Mouse (Mus musculus): Measurements from ENCODE around the gene Tspan14.

Gene Tspan14

GRCm38 (mm10) chr14:40975127-40975721, 8.6 kb upstream of the Tspan14 start:
- peak in 1 of 2 experiments; percentile 79 for DNase-seq (ENCODE audit: low spot score in 2 of 2)

- no peak for DNase-seq (ENCODE audit: low spot score in 2 of 2)
Observed at GRCm38 (mm10) chr14:40968051-40968450, 1.4 kb upstream of the Tspan14 start.

- DNase-seq (ENCODE audit: low spot score in 2 of 2): no peak
Observed at GRCm38 (mm10) chr14:40967598-40967900, 942 bp upstream of the Tspan14 start.

- peak; percentile 93 to 95 for DNase-seq (ENCODE audit: low spot score in 2 of 2)
Observed at GRCm38 (mm10) chr14:40966862-40967597, 423 bp upstream of the Tspan14 start.

GRCm38 (mm10) chr14:40965507-40966356, 875 bp downstream of the Tspan14 start:
- peak in 1 of 2 experiments; percentile 34 for DNase-seq (ENCODE audit: low spot score in 2 of 2)

- DNase-seq (ENCODE audit: low spot score in 2 of 2): no peak
Observed at GRCm38 (mm10) chr14:40964881-40965280, 1.7 kb downstream of the Tspan14 start.

- DNase-seq (ENCODE audit: low spot score in 2 of 2): no peak
Observed at GRCm38 (mm10) chr14:40964214-40964610, 2.4 kb downstream of the Tspan14 start.

GRCm38 (mm10) chr14:40963501-40964213, 3.0 kb downstream of the Tspan14 start:
- DNase-seq (ENCODE audit: low spot score in 2 of 2): no peak

GRCm38 (mm10) chr14:40962365-40963290, 4.0 kb downstream of the Tspan14 start:
- no peak for DNase-seq (ENCODE audit: low spot score in 2 of 2)

- DNase-seq (ENCODE audit: low spot score in 2 of 2): no peak
Observed at GRCm38 (mm10) chr14:40960237-40960636, 6.4 kb downstream of the Tspan14 start.

GRCm38 (mm10) chr14:40959586-40959985, 7.0 kb downstream of the Tspan14 start:
- DNase-seq (ENCODE audit: low spot score in 2 of 2): no peak

- DNase-seq (ENCODE audit: low spot score in 2 of 2): no peak
Observed at GRCm38 (mm10) chr14:40958986-40959381, 7.6 kb downstream of the Tspan14 start.

GRCm38 (mm10) chr14:40958083-40958985, 8.3 kb downstream of the Tspan14 start:
- DNase-seq (ENCODE audit: low spot score in 2 of 2): peak; percentile 70 to 85

GRCm38 (mm10) chr14:40957607-40958006, 9.0 kb downstream of the Tspan14 start:
- no peak for DNase-seq (ENCODE audit: low spot score in 2 of 2)

GRCm38 (mm10) chr14:40956252-40957146, 10.1 kb downstream of the Tspan14 start:
- DNase-seq (ENCODE audit: low spot score in 2 of 2): peak; percentile 52 to 77

GRCm38 (mm10) chr14:40955596-40956251, 10.9 kb downstream of the Tspan14 start:
- peak; percentile 83 to 92 for DNase-seq (ENCODE audit: low spot score in 2 of 2)

- no peak for DNase-seq (ENCODE audit: low spot score in 2 of 2)
Observed at GRCm38 (mm10) chr14:40955146-40955545, 11.5 kb downstream of the Tspan14 start.

- no peak for DNase-seq (ENCODE audit: low spot score in 2 of 2)
Observed at GRCm38 (mm10) chr14:40953381-40953780, 13.2 kb downstream of the Tspan14 start.
